Mouse (Mus musculus) left cerebral cortex, postnatal 10 days (tissue): ENCODE measurements at regions not wholly inside any gene's neighbourhood (a gene's known extent, or its start where the extent isn't known, plus 50 kb on each side); places are given as distances from the start of the nearest gene placed in this dataset.

Experiments used
- DNase-seq, 2 experiments: peaks; one replicate each; pipeline ENCODE4 v3.0.0; 2021 to 2022; ENCODE audit warnings: low spot score in 2 of 2, mixed read lengths in 1 of 2; ENCODE audit errors: extremely low spot score in 1 of 2
- intact Hi-C: fragments of 180-260 bp; cut with DNase I; formaldehyde crosslinking; loops from one replicate; pipeline ENCODE4 v1.15.1; 2025

DNA sequence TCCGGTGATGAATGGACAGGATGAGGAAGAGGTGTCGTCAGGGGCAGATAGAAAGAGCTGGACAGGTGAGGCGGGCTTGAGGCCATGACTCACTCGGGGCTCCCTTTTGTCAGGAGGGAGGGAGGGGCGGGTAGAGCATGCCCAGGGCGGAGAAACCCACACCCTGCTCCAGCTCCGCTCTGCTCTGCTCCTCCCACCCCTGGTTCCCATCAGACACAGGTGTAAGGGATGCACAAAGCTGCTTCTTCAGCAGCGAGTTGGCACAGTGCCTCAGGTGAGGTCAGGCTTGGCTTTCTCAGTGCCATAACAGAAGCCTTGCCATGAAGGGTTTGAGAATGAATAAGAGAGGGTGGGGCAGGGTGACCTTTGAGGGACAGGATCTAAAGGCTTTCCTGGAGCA, 212.2 kb downstream of the Ly86 start:
- peak in 1 of 2 experiments; percentile 35 for DNase-seq
- intact Hi-C loops, result no loop called here

GRCm38 (mm10) chr13:37557766-37558165, 212.8 kb downstream of the Ly86 start:
- no peak for DNase-seq
- intact Hi-C loops, result no loop called here

GRCm38 (mm10) chr13:37559056-37559455, 214.0 kb downstream of the Ly86 start:
- DNase-seq, result no peak
- intact Hi-C loops, result no loop called here

- no peak for DNase-seq
Measured at GRCm38 (mm10) chr13:37559706-37560313, 214.8 kb downstream of the Ly86 start.

GRCm38 (mm10) chr13:37560387-37560786, 215.4 kb downstream of the Ly86 start:
- no peak for DNase-seq
- intact Hi-C loops, result no loop called here

More at GRCm38 (mm10) chr13:37559706-37560313, 214.8 kb downstream of the Ly86 start:
- intact Hi-C loops, result no loop called here

DNA sequence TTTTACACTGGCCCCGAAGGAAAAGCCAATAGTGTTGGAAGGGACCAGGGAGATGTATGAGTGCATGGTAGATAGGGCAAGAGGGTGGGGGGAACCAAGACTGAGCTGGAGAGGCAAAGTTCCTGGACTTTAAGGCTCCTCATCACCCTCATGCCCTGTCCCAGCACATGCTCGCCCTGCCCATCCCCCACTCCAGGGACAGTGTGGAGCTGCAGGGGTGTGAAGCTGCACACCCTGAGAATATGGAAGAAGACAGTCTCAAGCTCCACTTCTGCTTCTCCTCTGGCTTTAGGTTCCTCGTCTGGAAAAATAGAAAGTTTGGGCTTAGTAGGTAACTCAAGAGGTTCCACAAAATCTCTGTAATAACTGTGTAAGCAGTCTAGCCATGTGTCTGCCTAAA, 215.8 kb downstream of the Ly86 start:
- intact Hi-C loops, result no loop called here
- peak in 1 of 2 experiments; percentile 47 for DNase-seq

DNA sequence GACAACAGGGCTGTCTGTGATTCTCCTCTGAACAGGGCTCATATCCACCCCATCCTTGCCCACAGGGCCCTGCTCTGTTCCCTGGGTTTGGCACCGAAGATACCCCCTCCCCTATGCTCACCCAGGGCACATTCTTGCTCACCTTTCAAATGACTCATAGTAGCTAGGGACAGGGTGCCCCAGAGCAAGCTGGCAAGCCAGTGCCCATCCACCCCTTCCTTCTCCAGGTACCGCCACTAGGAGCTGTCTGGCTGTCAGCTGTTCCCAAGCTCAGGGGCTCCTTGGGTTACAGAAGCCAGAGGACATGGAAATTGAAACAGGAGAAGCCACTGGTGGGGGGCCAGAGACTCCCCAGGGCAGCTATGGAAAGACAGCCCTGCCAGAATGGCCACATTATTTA, 216.4 kb downstream of the Ly86 start:
- no peak for DNase-seq
- intact Hi-C loops, result no loop called here

DNA sequence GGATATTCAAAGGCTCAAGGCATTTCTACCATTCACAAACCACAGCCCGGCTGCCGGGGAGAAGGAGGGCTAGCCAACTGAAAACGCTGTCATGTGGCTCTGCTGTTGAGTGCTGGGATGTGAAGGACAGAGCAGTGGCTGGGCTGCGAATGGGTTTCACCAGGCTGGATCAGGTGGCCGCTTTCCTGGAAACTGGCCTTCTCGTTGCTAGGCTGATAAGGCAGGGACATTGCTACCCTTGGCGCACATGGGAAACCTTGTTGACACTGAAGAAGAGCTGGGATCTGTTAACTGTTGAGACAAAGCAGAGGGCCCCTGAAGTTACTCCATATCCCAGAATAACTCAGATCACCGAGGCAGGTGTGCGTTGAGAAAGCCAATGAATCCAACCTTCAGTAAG, 216.1 kb upstream of the Rreb1 start:
- intact Hi-C loops, result no loop called here
- no peak for DNase-seq

DNA sequence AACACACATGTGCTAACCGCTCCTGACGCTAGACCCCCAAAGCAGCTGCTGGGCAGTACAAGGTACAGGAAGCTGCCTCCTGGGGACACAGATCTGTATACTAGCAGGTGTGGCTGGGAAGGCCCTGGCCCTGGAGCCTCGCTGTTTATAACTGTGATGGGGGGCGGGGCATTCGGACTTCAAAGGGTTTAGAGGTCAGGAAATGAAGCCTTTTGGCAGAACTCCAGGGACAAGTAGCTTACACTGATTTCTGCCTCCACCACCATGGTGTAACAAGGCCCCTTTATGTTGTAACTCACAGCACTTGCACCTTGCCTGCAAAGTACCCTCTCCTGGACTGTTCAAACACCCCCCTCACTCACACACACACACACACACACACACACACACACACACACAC, 215.5 kb upstream of the Rreb1 start:
- intact Hi-C loops, result no loop called here

GRCm38 (mm10) chr13:37569051-37569450, 209.1 kb upstream of the Rreb1 start:
- intact Hi-C loops, result no loop called here
- no peak for DNase-seq

More for the DNA sequence above, 215.5 kb upstream of the Rreb1 start:
- peak in 1 of 2 experiments; percentile 91 for DNase-seq

DNA sequence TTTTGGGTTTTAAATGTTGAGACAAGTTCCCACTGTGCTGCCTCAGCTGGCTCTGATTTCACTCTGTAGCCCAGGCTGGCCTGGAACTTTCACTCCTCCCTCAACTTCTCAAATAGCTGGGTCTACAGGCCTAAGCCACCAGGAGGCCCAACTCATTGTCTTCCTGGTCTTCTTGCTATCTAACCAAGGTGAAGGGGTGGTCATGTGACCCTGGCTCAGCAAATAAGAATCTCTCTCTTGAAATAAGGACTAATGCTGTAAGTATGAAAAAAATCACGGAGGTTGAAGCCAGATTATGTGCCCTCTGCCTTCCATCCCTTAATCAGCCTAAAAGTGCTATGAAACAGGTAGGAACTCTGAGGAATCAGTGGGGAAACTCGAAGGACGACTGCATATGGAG, 208.7 kb upstream of the Rreb1 start:
- intact Hi-C loops, result no loop called here
- no peak for DNase-seq

- DNase-seq, result no peak
- intact Hi-C loops, result no loop called here
Measured at GRCm38 (mm10) chr13:37572983-37573382, 205.2 kb upstream of the Rreb1 start.

DNA sequence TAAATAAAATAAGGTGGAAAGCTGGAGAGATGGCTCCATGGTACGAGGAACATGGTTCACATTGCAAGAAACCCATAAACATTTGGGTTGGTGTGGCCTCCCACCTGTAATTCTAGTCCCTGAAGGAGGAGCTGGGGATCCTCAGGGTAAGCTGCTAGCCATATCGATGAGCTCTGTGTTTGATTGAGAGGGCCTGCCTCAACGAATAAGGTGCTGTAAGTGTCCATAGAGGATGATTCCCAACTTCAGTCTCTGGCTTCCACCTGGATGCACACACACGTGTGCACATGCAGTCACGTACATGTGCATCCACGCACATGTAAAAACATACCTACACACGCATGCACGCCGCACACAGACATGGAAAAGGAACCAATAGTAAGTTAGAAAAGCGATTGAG, 199.0 kb upstream of the Rreb1 start:
- no peak for DNase-seq
- intact Hi-C loops, result no loop called here

DNA sequence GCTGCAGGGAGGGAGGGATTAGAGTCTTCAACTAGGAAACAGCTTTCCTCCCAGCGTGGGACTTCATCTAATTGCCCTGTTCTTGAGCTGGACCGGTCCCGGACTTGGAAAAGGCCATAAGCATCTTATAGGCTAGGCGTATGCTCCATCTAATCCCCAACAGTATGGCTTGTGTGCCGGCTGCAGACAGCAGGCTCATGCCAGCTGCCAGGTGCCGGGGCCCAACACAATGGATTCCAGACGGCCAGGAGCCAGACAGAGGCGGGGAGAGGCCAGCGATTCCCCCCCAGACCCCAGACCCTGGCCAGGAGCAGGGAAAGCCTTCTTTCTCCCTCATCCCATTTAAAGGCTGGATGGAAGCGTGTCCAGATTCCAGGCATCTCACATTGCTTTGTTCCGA, 198.4 kb upstream of the Rreb1 start:
- intact Hi-C loops, result no loop called here
- DNase-seq, result no peak

DNA sequence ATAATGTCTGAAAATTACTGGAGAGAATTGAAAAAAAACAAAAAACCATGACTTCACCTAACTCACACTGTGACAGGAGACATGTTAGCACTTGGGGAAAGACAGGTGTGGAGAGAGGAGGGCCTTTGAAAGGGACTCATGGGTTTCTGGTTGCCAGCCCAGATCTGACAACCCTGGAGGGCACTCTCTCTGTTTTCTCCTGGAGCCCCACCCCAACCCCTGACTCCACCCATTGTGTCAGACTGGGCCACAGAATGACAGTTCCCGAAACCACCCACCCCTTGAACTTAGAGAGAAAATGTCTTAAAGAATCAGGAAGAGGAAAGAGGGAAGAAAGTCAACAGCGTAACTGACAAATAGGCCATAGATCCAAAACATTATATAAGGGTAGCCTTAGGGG, 197.4 kb upstream of the Rreb1 start:
- DNase-seq, result no peak
- intact Hi-C loops, result no loop called here

- intact Hi-C loops, result no loop called here
- DNase-seq, result no peak
Measured at GRCm38 (mm10) chr13:37581374-37581773, 196.8 kb upstream of the Rreb1 start.

GRCm38 (mm10) chr13:37585476-37585875, 192.7 kb upstream of the Rreb1 start:
- intact Hi-C loops, result no loop called here
- no peak for DNase-seq

GRCm38 (mm10) chr13:37586511-37586910, 191.7 kb upstream of the Rreb1 start:
- intact Hi-C loops, result no loop called here
- no peak for DNase-seq

- intact Hi-C loops, result no loop called here
- no peak for DNase-seq
Measured at GRCm38 (mm10) chr13:37587911-37588310, 190.3 kb upstream of the Rreb1 start.

DNA sequence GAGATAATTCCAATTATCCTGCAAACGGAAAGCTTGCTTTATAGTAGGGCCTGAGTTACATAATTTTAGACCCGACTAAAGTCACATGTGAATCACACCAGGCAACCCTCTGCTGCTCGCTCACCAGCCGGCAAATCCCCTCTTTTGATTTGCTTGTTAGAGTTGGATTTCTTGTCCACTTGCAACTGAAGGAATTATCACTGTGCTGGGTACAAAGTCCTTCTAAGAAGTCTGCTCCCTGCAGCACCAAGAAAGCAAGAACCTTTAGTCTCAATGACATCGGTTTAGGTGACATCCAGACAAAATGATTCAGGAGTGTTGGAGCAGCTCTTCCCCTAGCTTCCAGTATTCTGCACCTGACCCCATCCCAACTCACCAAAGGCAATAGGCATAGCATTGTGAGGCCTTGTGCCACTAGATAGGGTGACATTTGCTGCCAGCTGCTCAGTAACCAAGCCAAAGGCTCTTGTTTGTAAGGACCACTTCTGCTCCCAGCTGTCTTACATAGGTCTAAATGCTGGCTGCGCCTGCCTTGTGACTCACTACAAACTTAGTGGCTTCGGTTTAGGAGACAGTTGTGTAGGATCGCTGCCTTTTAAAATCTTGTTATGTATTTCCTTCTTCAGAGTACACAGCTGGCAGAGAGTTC, 189.5 kb upstream of the Rreb1 start:
- intact Hi-C loops, result no loop called here

DNA sequence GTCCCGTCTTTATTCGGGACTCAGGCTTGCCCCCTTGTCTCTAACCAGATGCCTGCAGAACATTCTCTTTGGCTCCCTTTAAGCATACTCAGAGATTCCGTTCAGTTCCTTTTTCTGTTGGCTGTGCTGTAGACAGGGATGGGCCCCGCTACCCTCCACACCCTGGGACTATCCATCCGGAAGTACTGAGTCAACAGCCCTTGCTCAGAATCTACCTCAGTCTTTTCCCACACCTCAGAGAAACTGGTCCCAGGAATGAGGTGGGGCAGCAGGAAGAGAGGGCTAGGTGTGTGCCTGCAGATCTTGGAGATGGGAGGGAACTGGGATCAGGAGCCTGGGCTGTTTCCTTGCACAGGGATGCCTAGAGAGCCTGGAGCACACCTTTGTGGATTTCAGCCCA, 186.1 kb upstream of the Rreb1 start:
- DNase-seq, result no peak
- intact Hi-C loops, result no loop called here

More for the DNA sequence above, 189.5 kb upstream of the Rreb1 start:
- DNase-seq, result no peak
